Mouse (Mus musculus) cerebellum, adult 2 months (tissue): ENCODE data around the gene Wdr20. TPM values are rescaled to one million over a fixed set of nuclear protein-coding genes. Genes with fewer than 3 reads are reported as not detected.
A peak's percentile ranks its signal among the peaks of the same experiment; 100 is the strongest.
"Not testable (repeated sequence)": the region's sequence is repeated elsewhere in the genome, so short reads cannot be mapped to it uniquely, and the experiment has no call there.

ENCODE experiments used
- DNase-seq, 2 experiments: peaks; one replicate each; pipeline ENCODE4 v3.0.0; 2021
- H3K27ac ChIP-seq: fragments of 200-500 bp; 2 replicates; pipeline ENCODE4 v1.5.1; 2012; ENCODE audit warnings: low read length, control low read depth, inconsistent platforms; ENCODE audit not compliant: insufficient read depth
- H3K27me3 ChIP-seq: fragments of 200-500 bp; 2 replicates; pipeline ENCODE4 v1.6.1; 2012; ENCODE audit warnings: inconsistent platforms, mild to moderate bottlenecking, low read length, moderate library complexity; ENCODE audit not compliant: control insufficient read depth, insufficient read depth
- H3K4me1 ChIP-seq: fragments of 200-500 bp; 2 replicates; pipeline ENCODE4 v1.6.1; 2011; ENCODE audit warnings: low read length; ENCODE audit not compliant: control insufficient read depth, insufficient read depth
- H3K4me3 ChIP-seq: fragments of 200-500 bp; replicated peaks from 2 replicates; pipeline ENCODE3; 2011; ENCODE audit warnings: mild to moderate bottlenecking, low read depth, low read length, control low read depth; ENCODE audit not compliant: insufficient read depth
- CTCF ChIP-seq: fragments of 200-500 bp; IDR thresholded peaks from 2 replicates; pipeline ENCODE4 v1.5.1; 2011; ENCODE audit warnings: low read depth, mild to moderate bottlenecking, control low read depth, low read length, moderate library complexity, borderline replicate concordance; ENCODE audit not compliant: insufficient read depth
- POLR2A ChIP-seq: fragments of 200-500 bp; IDR thresholded peaks from 2 replicates; pipeline ENCODE4 v1.6.1; 2011; ENCODE audit warnings: low read length, control low read depth, borderline replicate concordance; ENCODE audit not compliant: insufficient read depth
- WGBS: fragments of 180-500 bp; shearing (Covaris S2); methylation state at CpG from one replicate; pipeline ENCODE4 v1.1.7; 2018; 5-methylcytosine and 5-hydroxymethylcytosine counted together
- polyA plus RNA-seq: library from polyadenylated mRNA; depleted of rRNA; stranded (reverse); fragments of >200 nt; gene quantifications from 2 replicates; pipeline ENCODE4 v1.2.3, GENCODE M21; 2012

Gene Wdr20
- polyA plus RNA-seq, 1 experiment = 34.9 TPM

- Histone ChIP-seq H3K27ac (no peak overlapping the region), H3K27me3 (no peaks in the 10 kb centered on the region), H3K4me3 (no peak overlapping the region), H3K4me1 (peaks cover 3% of the 10 kb centered on the region; the same call in 1 of the 2 replicates)
- DNase-seq = no peak
- WGBS = 75% methylated on average over 5 of the region's 5 CpGs
- no peak for TF ChIP-seq CTCF
- no peak for TF ChIP-seq POLR2A
These were observed 40.3 kb upstream of the Wdr20 start for GRCm38 (mm10) chr12:110697457-110697856.

GRCm38 (mm10) chr12:110698080-110698479 is 39.7 kb upstream of the Wdr20 start:
- Histone ChIP-seq H3K27me3 (no peaks in the 10 kb centered on the region), H3K4me3 (no peak overlapping the region), H3K4me1 (peaks cover 3% of the 10 kb centered on the region; the same call in 1 of the 2 replicates), H3K27ac (no peak overlapping the region)
- no peak for TF ChIP-seq POLR2A
- no peak for TF ChIP-seq CTCF
- WGBS = 97% methylated on average over 1 of the region's 1 CpGs
- DNase-seq = no peak

- Histone ChIP-seq H3K4me1 (peaks cover 3% of the 10 kb centered on the region; the same call in 1 of the 2 replicates), H3K27ac (no peak overlapping the region), H3K27me3 (no peaks in the 10 kb centered on the region), H3K4me3 (no peak overlapping the region)
- no peak for DNase-seq
- TF ChIP-seq POLR2A = no peak
- TF ChIP-seq CTCF = no peak
- whole genome bisulfite sequencing = 56% methylated on average over 15 of the region's 15 CpGs
These were observed 39.1 kb upstream of the Wdr20 start for GRCm38 (mm10) chr12:110698523-110699170.

- 54% methylated on average over 2 of the region's 2 CpGs for WGBS
- peaks cover 3% of the 10 kb centered on the region; the same call in 1 of the 2 replicates for H3K4me1 ChIP-seq
- no peak for DNase-seq
- TF ChIP-seq POLR2A (no peak), CTCF (no peak)
- no peak overlapping the region for H3K27ac ChIP-seq
- no peak overlapping the region for H3K4me3 ChIP-seq
- no peaks in the 10 kb centered on the region for H3K27me3 ChIP-seq
These were observed 38.6 kb upstream of the Wdr20 start for GRCm38 (mm10) chr12:110699171-110699547.

GRCm38 (mm10) chr12:110700730-110701129 is 37.0 kb upstream of the Wdr20 start:
- WGBS = 72% methylated on average over 2 of the region's 2 CpGs
- peaks cover 3% of the 10 kb centered on the region; the same call in 1 of the 2 replicates for H3K4me1 ChIP-seq
- no peak for TF ChIP-seq CTCF
- TF ChIP-seq POLR2A = no peak
- no peak overlapping the region for H3K4me3 ChIP-seq
- DNase-seq = no peak
- no peak overlapping the region for H3K27ac ChIP-seq
- no peaks in the 10 kb centered on the region for H3K27me3 ChIP-seq

GRCm38 (mm10) chr12:110701363-110701762 is 36.4 kb upstream of the Wdr20 start:
- H3K4me3 ChIP-seq, H3K27me3 ChIP-seq, H3K27ac ChIP-seq, DNase-seq, H3K4me1 ChIP-seq: not testable (repeated sequence)
- WGBS = 26% methylated on average over 3 of the region's 3 CpGs

GRCm38 (mm10) chr12:110702556-110702955 is 35.2 kb upstream of the Wdr20 start, which contains the start of gene Hsp90aa1:
Gene Hsp90aa1 (minus strand): TSS chr12:110702728.
- 51% methylated on average over 4 of the region's 4 CpGs for WGBS
- DNase-seq = no peak
- no peak for TF ChIP-seq POLR2A
- H3K4me3 ChIP-seq = no peak within 1 kb of the TSS
- H3K4me1 ChIP-seq = no peaks in the 10 kb centered on the region
- no peak within 1 kb of the TSS for H3K27ac ChIP-seq
- H3K27me3 ChIP-seq = no peaks in the 10 kb centered on the region

GRCm38 (mm10) chr12:110703008-110703471 is 34.7 kb upstream of the Wdr20 start:
- peak; percentile 72 to 83 for DNase-seq
- H3K4me3 ChIP-seq = no peak overlapping the region
- no peaks in the 10 kb centered on the region for H3K27me3 ChIP-seq
- no peak overlapping the region for H3K27ac ChIP-seq
- peak; percentile 87 for TF ChIP-seq CTCF
- no peak for TF ChIP-seq POLR2A
- no peaks in the 10 kb centered on the region for H3K4me1 ChIP-seq
- WGBS = 28% methylated on average over 8 of the region's 8 CpGs
